Mouse (Mus musculus): ENCODE results near the gene 4921536K21Rik.

DNA sequence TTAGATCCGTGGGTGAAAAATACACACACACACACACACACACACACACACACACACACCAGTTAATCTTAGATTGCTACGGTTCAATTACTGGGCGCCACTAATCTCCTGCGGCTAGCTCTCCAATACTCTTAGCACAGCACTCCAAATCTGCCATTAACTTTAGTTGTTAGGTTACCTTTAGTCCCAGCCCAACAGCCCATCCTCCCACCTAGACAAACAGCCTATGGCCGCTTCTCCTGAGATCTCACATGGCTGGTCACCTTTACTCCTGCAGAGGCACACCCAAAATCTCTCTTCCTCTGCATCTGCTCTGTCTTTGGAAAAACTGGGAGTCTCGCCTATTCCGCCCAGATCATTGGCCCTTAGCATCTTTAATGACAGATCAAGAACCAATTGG is 46.5 kb upstream of the 4921536K21Rik start:
- TF ChIP-seq POLR2A (IDR thresholded peaks at IDR 0.05; ENCODE audit: borderline replicate concordance, low read depth, low read length) (no peak), CTCF (IDR thresholded peaks at IDR 0.05; ENCODE audit: low read depth, low read length) (no peak)
